Mouse (Mus musculus) lung, postnatal 0 days (tissue): Measurements from ENCODE around the gene Atp6v0a1. TPM values are rescaled to one million over a fixed set of nuclear protein-coding genes. Genes with fewer than 3 reads are reported as not detected.

Experiments
- ATAC-seq: fragments of 200-750 bp; cut with Nextera tagmentation; 2 replicates; pipeline ENCODE4 v1.8.0; 2017; ENCODE audit warnings: moderate library complexity
- DNase-seq: peaks from one replicate; pipeline ENCODE4 v3.0.0-alpha.2; 2016; ENCODE audit warnings: low spot score
- H3K27ac ChIP-seq: fragments of 300-500 bp; sonication (generic); 2 replicates; pipeline ENCODE4 v1.5.1; 2014; ENCODE audit warnings: antibody characterized with exemption, mild to moderate bottlenecking, low read length, mixed read lengths
- H3K27me3 ChIP-seq: fragments of 300-500 bp; sonication (generic); replicated peaks from 2 replicates; pipeline ENCODE4 v1.6.1; 2014; ENCODE audit warnings: low read length, mixed read lengths; ENCODE audit not compliant: insufficient read depth
- H3K36me3 ChIP-seq: fragments of 300-500 bp; sonication (generic); 2 replicates; pipeline ENCODE4 v1.6.1; 2014; ENCODE audit warnings: low read length, mixed read lengths; ENCODE audit not compliant: insufficient read depth
- H3K4me1 ChIP-seq: fragments of 300-500 bp; sonication (generic); 2 replicates; pipeline ENCODE4 v1.6.1; 2014; ENCODE audit warnings: antibody characterized with exemption, low read depth, low read length, mixed read lengths; ENCODE audit not compliant: insufficient read depth
- H3K4me2 ChIP-seq: fragments of 300-500 bp; sonication (generic); replicated peaks from 2 replicates; pipeline ENCODE4 v1.6.1; 2014; ENCODE audit warnings: low read depth, mild to moderate bottlenecking, low read length, moderate library complexity, mixed read lengths
- H3K4me3 ChIP-seq: fragments of 300-500 bp; sonication (generic); 2 replicates; pipeline ENCODE4 v1.5.1; 2014; ENCODE audit warnings: low read depth, low read length
- H3K9ac ChIP-seq: fragments of 300-500 bp; sonication (generic); replicated peaks from 2 replicates; pipeline ENCODE4 v1.6.1; 2014; ENCODE audit warnings: low read depth, mild to moderate bottlenecking
- H3K9me3 ChIP-seq: fragments of 300-500 bp; sonication (generic); 2 replicates; pipeline ENCODE4 v1.6.1; 2016; ENCODE audit warnings: low read length, mixed read lengths
- CTCF ChIP-seq: IDR thresholded peaks from 2 replicates; pipeline ENCODE4 v1.5.1; 2016; ENCODE audit warnings: antibody characterized with exemption, mild to moderate bottlenecking
- EP300 ChIP-seq: IDR thresholded peaks from 2 replicates; pipeline ENCODE4 v1.6.1; 2016; ENCODE audit warnings: antibody characterized with exemption, mild to moderate bottlenecking, control low read depth
- WGBS: fragments of 180-500 bp; shearing (Covaris S2); extraction: QIAGEN DNeasy Blood & Tissue Kit; methylation state at CpG from one replicate; pipeline ENCODE4 v1.1.7; 2014; 5-methylcytosine and 5-hydroxymethylcytosine counted together
- polyA plus RNA-seq: library from polyadenylated mRNA; unstranded; fragments of >200 nt; fragmentation: Nextera tagmentation; extraction: Ambion mirVana; gene quantifications from 2 replicates; pipeline ENCODE4 v1.2.1, GENCODE M21; 2015

Gene Atp6v0a1
- polyA plus RNA-seq, 1 experiment from 2014 or later: 51.3 TPM

GRCm38 (mm10) chr11:101064462-101064861 lies 55.2 kb downstream of the Atp6v0a1 start:
- no peaks in the 10 kb centered on the region for H3K36me3 ChIP-seq
- 57% methylated on average over 4 of the region's 4 CpGs for WGBS
- TF ChIP-seq CTCF: no peak
- TF ChIP-seq EP300: no peak
- H3K27ac ChIP-seq: peak overlapping the region; percentile 97
- no peak overlapping the region for H3K4me3 ChIP-seq
- DNase-seq (no peak), ATAC-seq (no peak)
- H3K4me1 ChIP-seq: peaks cover 41% of the 10 kb centered on the region
- no peaks in the 10 kb centered on the region for H3K9me3 ChIP-seq
- H3K9ac ChIP-seq: no peak overlapping the region
- H3K27me3 ChIP-seq: no peaks in the 10 kb centered on the region
- H3K4me2 ChIP-seq: no peak overlapping the region

DNA sequence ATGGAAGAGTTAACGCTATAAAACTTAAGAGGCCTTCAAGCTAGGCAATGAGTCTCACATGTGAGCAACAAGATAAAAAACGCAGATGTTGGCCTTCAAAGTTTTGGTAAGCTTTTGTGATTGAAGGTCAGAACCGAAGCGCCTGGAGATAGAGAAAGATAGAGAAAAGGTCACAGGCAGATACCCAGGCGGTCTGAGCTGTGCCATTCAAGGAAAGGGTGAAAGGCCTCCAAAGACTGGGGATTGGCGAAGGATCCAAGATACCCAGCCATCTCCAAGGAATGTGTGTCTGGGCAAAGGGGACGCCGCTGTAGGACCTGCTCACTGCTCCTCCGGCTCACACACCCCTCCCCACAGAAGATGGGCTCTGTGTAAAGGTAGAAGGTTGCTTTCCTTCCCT lies 55.8 kb downstream of the Atp6v0a1 start:
- no peak overlapping the region for H3K4me3 ChIP-seq
- H3K9me3 ChIP-seq: no peaks in the 10 kb centered on the region
- WGBS: 90% methylated on average over 9 of the region's 9 CpGs
- H3K27ac ChIP-seq: peak overlapping the region; percentile 97
- H3K4me1 ChIP-seq: peaks cover 39% of the 10 kb centered on the region
- no peaks in the 10 kb centered on the region for H3K36me3 ChIP-seq
- DNase-seq (no peak), ATAC-seq (no peak)
- H3K9ac ChIP-seq: no peak overlapping the region
- H3K27me3 ChIP-seq: no peaks in the 10 kb centered on the region
- TF ChIP-seq EP300 (no peak), CTCF (no peak)
- no peak overlapping the region for H3K4me2 ChIP-seq

DNA sequence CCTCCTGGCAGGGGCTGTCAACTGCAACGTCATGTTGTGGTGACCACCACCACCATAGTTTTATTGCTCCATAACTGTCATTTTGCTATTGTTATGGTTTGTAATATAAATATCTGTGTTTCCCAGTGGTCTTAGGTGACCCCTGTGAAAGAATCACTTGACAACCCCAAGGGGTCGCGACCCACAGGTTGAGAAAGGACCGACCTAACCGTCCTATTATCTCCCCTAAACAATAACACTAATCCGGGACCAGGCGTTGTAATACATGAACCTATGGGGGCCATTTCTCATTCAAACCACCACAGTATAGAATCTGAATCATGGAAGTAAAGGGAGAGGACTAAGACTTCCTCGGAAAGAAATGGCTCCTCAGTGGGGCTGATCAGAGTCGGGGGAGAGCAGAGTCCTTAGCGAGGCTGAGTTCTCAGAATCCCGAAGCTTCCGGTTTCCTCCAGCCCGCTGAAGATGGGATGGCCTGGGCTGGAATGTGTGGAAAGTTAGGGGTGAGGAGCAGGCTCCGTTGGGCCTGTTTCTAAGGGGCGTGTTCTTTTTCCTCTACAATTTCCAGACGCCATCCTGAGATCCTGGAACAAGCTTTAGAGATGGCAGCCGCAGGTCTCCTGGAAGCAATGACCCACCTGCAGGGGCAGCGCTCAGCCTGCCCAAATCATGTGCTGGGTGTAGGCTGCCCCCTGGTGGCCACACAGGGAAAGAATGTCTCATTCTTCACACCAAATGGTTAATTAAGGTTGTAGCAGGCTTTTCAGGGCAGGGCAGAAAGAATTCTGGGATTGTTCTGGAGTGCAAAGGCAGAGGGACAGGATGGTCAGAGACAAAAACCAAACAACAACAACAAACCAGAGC lies 57.5 kb downstream of the Atp6v0a1 start:
- WGBS: 18% methylated on average over 18 of the region's 18 CpGs
- no peaks in the 10 kb centered on the region for H3K9me3 ChIP-seq
- H3K4me2 ChIP-seq: peak overlapping the region; percentile 37; the same call in 1 of the 2 replicates
- no peak for ATAC-seq
- H3K4me3 ChIP-seq: 0 out of 2 replicates have a peak overlapping the region, but pooled peaks have one; percentile 2
- H3K27me3 ChIP-seq: no peaks in the 10 kb centered on the region
- no peak overlapping the region for H3K9ac ChIP-seq
- peak; percentile 87 for DNase-seq
- no peak for TF ChIP-seq EP300
- peak; percentile 99 for TF ChIP-seq CTCF
- peak overlapping the region; percentile 55 for H3K27ac ChIP-seq
- H3K36me3 ChIP-seq: no peaks in the 10 kb centered on the region
- H3K4me1 ChIP-seq: peaks cover 30% of the 10 kb centered on the region

DNA sequence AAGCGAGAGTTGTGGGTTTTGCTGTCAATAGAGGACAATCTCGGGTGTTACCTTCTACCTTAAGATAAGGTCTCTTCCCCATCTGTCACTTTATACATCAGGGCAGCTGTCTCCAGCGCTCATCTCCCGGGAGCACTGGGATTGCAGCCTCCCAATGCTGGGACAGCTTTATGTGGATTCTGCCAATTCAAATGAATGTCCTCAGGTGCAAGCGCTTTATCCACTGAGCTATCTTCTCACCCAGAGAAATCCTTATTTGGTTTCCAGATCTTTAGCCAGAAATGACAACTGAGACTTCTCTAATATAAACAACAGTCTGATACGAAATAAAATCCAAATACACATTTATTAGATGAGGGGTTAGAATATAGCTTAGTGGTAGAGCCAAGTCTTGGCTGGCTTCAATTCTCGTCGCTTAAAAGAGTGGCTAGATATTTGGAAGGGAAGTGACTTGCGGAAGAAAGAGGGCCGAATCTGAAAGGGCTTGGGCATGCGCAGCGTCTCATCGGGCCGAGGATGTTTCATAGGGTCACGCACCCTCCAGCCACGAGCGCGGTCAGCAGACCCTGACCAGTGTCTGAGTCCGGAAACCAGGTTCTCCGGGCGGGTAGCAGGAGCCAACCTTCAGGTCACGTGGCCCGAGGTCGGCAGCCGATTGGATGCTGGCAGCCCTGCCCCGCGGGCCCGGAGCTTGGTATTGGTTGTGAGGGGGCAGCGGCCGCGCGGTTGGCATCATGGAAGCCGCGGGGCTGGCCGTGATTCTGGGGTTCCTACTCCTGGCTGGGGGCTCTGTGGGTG lies 60.3 kb downstream of the Atp6v0a1 start, which contains the start of gene Naglu:
Gene Naglu, plus strand, starts transcription at position 622 of the 798 bp plus-strand sequence.
- 4% methylated on average over 35 of the region's 35 CpGs for WGBS
- Histone ChIP-seq H3K27me3 (no peaks in the 10 kb centered on the region), H3K27ac (no peak within 1 kb of the TSS), H3K9ac (peak within 1 kb of the TSS; percentile 56), H3K4me2 (peak within 1 kb of the TSS; percentile 99), H3K4me1 (0 out of 2 replicates have a peak, but pooled peaks cover 3% of the 10 kb centered on the region), H3K36me3 (no peaks in the 10 kb centered on the region), H3K9me3 (no peaks in the 10 kb centered on the region), H3K4me3 (peak within 1 kb of the TSS; percentile 61)
- TF ChIP-seq CTCF: no peak
- no peak for TF ChIP-seq EP300
- ATAC-seq (peak; percentile 94), DNase-seq (peak; percentile 96)

- Histone ChIP-seq H3K9me3 (no peaks in the 10 kb centered on the region), H3K4me3 (peak overlapping the region; percentile 61), H3K9ac (peak overlapping the region; percentile 56), H3K36me3 (no peaks in the 10 kb centered on the region), H3K27ac (no peak overlapping the region), H3K4me2 (peak overlapping the region; percentile 99), H3K27me3 (no peaks in the 10 kb centered on the region), H3K4me1 (0 out of 2 replicates have a peak, but pooled peaks cover 3% of the 10 kb centered on the region)
- peak; percentile 42 for DNase-seq
- TF ChIP-seq CTCF (no peak), EP300 (no peak)
- peak; percentile 67 for ATAC-seq
- WGBS: under 1% methylated on average over 23 of the region's 36 CpGs
Observed at GRCm38 (mm10) chr11:101070189-101070527, 60.9 kb downstream of the Atp6v0a1 start.

DNA sequence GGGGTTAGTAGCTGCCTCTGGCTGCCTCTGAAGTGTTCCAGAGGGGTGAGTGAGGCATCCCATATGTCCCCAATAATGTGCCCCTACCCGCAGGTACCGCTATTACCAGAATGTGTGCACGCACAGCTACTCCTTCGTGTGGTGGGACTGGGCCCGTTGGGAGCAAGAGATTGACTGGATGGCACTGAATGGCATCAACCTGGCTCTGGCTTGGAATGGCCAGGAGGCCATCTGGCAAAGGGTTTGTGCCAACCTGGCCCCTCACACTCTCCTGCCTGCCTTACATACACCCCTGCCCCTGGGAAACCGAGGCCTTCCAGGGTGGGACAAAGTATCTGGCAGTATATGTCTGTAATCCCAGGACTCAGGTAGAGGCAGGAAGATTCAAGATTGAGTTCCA lies 61.7 kb downstream of the Atp6v0a1 start:
- no peak overlapping the region for H3K4me3 ChIP-seq
- DNase-seq (no peak), ATAC-seq (no peak)
- no peak overlapping the region for H3K9ac ChIP-seq
- no peaks in the 10 kb centered on the region for H3K27me3 ChIP-seq
- H3K4me1 ChIP-seq: 0 out of 2 replicates have a peak, but pooled peaks cover 3% of the 10 kb centered on the region
- no peak overlapping the region for H3K27ac ChIP-seq
- H3K4me2 ChIP-seq: no peak overlapping the region
- no peaks in the 10 kb centered on the region for H3K9me3 ChIP-seq
- TF ChIP-seq EP300 (no peak), CTCF (no peak)
- no peaks in the 10 kb centered on the region for H3K36me3 ChIP-seq
- 72% methylated on average over 6 of the region's 6 CpGs for WGBS
